In the genomic region with DNA sequence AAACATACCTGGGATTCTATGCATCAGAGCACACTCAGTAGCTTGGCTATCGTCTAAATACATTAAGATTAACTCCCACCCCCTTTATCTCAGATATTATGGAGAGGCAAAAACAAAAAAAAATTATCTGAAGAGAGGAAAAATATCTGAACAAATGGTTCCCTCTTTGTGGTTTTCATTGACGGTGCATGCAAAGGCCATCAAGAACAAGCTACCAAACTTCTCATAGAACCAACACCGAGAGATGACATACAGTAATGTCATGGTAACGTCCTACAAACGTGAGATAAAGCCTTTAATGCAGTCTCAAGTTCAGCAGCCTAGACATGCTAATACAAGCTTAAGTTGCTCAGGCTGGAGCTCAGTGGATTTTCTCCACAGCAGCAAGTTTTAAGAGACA, we compare ENCODE assay signal across 28 mouse cellular contexts.
DNase-seq lines count a peak whose midpoint lies in the region; ATAC-seq and TF ChIP-seq lines count a peak whose summit lies in the region.
"Had no signal": no experiment of that assay in that cellular context is flagged by ENCODE, and none has a peak within 500 bp of the region (broad histone marks: within the 10 kb centered on the region; RNA-seq: fewer than 3 reads in every experiment).

No protein-coding gene starts in this region.

- TF ChIP-seq RAD21 in MEL (IDR thresholded peaks at IDR 0.05; ENCODE audit: low read depth, low read length) = no peak

- peak overlapping the region; percentile 70 for H3K27ac ChIP-seq in MEL (ENCODE audit: control insufficient read depth, low read depth, low read length)
- H3K27ac ChIP-seq: embryonic facial prominence, embryonic 13.5 days; embryonic facial prominence, embryonic 15.5 days; forebrain, embryonic 10.5 days; forebrain, embryonic 12.5 days had no signal

- H3K27me3 ChIP-seq in MEL (ENCODE audit: control insufficient read depth in 1 of 2, insufficient read depth in 2 of 2, low read length in 2 of 2) = no peaks in the 10 kb centered on the region
- H3K27me3 ChIP-seq: CH12.LX; embryonic facial prominence, embryonic 13.5 days; embryonic facial prominence, embryonic 15.5 days; Patski had no signal

- peak overlapping the region; percentile 45 to 74 for H3K4me3 ChIP-seq in MEL (ENCODE audit: control insufficient read depth in 1 of 2, insufficient read depth in 1 of 2, low read depth in 2 of 2, low read length in 2 of 2)
- H3K4me3 ChIP-seq: embryonic facial prominence, embryonic 13.5 days; embryonic facial prominence, embryonic 15.5 days; erythroblast, embryonic 14.5 days; forebrain, embryonic 10.5 days; forebrain, embryonic 12.5 days had no signal

- H3K9me3 ChIP-seq in MEL (replicated peaks; ENCODE audit: insufficient read depth, low read length) = no peaks in the 10 kb centered on the region
- H3K9me3 ChIP-seq: embryonic facial prominence, embryonic 13.5 days; embryonic facial prominence, embryonic 15.5 days; forebrain, embryonic 12.5 days; G1E had no signal

- ATAC-seq in common myeloid progenitor, adult 5-6 weeks (replicated peaks; ENCODE audit: low read depth, poor library complexity, severe bottlenecking) = peak; percentile 35
- ATAC-seq in megakaryocyte-erythroid progenitor cell, adult 5-6 weeks (replicated peaks; ENCODE audit: low FRiP score, low TSS enrichment, poor library complexity, severe bottlenecking) = peak; percentile 42; the same call in 1 of the 2 replicates
- ATAC-seq: activated CD4-positive, CD25-positive, alpha-beta regulatory T cell, adult 4 months; CD4-positive, CD25-positive, alpha-beta regulatory T cell, adult 4 months; forebrain, embryonic 14.5 days; forebrain, embryonic 16.5 days; Patski had no signal

- no peaks in the 10 kb centered on the region for H3K79me2 ChIP-seq in MEL (ENCODE audit: control insufficient read depth, insufficient read depth, low read length, poor library complexity)

- peak; percentile 82 to 83; a peak in 3 of 4 replicates for TF ChIP-seq EP300 in MEL (IDR thresholded peaks at IDR 0.05; ENCODE audit: low read depth in 1 of 2, low read length in 2 of 2)

- TF ChIP-seq POLR2A in MEL (IDR thresholded peaks at IDR 0.05; ENCODE audit: control insufficient read depth in 1 of 2, insufficient read depth in 1 of 2, low read depth in 1 of 2, low read length in 2 of 2, poor library complexity in 1 of 2) = no peak

- no peak for TF ChIP-seq CTCF in MEL (IDR thresholded peaks at IDR 0.05 in 2 of 3, conservative IDR thresholded peaks at IDR 0.05 in 1 of 3; ENCODE audit: control insufficient read depth in 1 of 3, insufficient read depth in 1 of 3, low read depth in 2 of 3, low read length in 3 of 3, poor library complexity in 1 of 3, severe bottlenecking in 1 of 3)

- DNase-seq in 416B (ENCODE audit: low read depth) = peak; percentile 44
- peak; percentile 88 for DNase-seq in MEL (ENCODE audit: low read depth, low spot score)
- no peak for DNase-seq in right cerebral cortex, postnatal 25 days
- no peak for DNase-seq in cerebellum, adult 18-20 months
- no peak for DNase-seq in frontal cortex, postnatal 10 days (ENCODE audit: low spot score in 2 of 2)
- DNase-seq: adrenal gland, adult 8-10 months; adrenal gland, postnatal 14 days; adrenal gland, postnatal 36 days; B cell, adult 2 months; cerebellum, adult 11-12 months; cerebellum, adult 8-10 months; cerebellum, adult 9-11 months; cerebellum, postnatal 14 days; cerebellum, postnatal 36 days had no signal

- peaks cover 26 to 45% of the 10 kb centered on the region in 2 experiments for H3K4me1 ChIP-seq in MEL (ENCODE audit: control insufficient read depth in 1 of 2, insufficient read depth in 2 of 2, low read length in 2 of 2)
- H3K4me1 ChIP-seq: embryonic facial prominence, embryonic 13.5 days; embryonic facial prominence, embryonic 15.5 days had no signal

- peaks cover 0 to 46% of the 10 kb centered on the region in 2 experiments; a peak in 2 of 4 replicates for H3K36me3 ChIP-seq in MEL (ENCODE audit: control insufficient read depth in 1 of 2, insufficient read depth in 2 of 2, low read length in 2 of 2)
- H3K36me3 ChIP-seq: embryonic facial prominence, embryonic 13.5 days; embryonic facial prominence, embryonic 15.5 days; forebrain, embryonic 12.5 days; G1E had no signal

- H3K9ac ChIP-seq in MEL (ENCODE audit: control insufficient read depth, low read depth, low read length, poor library complexity, severe bottlenecking) = no peak overlapping the region
- H3K9ac ChIP-seq: embryonic facial prominence, embryonic 13.5 days; embryonic facial prominence, embryonic 15.5 days; forebrain, embryonic 12.5 days had no signal

TF ChIP-seq in MEL, 35 proteins besides CTCF, POLR2A, EP300 and RAD21:
- TF ChIP-seq MAZ (IDR thresholded peaks at IDR 0.05; ENCODE audit: low read depth, low read length) (no peak), ETS1 (IDR thresholded peaks at IDR 0.05; ENCODE audit: low read depth, low read length) (peak; percentile 95), SMC3 (IDR thresholded peaks at IDR 0.05; ENCODE audit: low read depth, low read length) (no peak), ZNF384 (IDR thresholded peaks at IDR 0.05; ENCODE audit: low read depth, low read length) (peak; percentile 95), TCF12 (IDR thresholded peaks at IDR 0.05; ENCODE audit: low read depth, low read length) (peak; percentile 68), GABPA (IDR thresholded peaks at IDR 0.05; ENCODE audit: low read depth, low read length) (no peak), GATA1 (IDR thresholded peaks at IDR 0.05; ENCODE audit: low read depth, low read length) (peak; percentile 86), MAFK (IDR thresholded peaks at IDR 0.05; ENCODE audit: borderline replicate concordance, low read depth, low read length) (no peak; the same call in 1 of the 2 replicates), MYC (IDR thresholded peaks at IDR 0.05; ENCODE audit: low read depth, low read length) (0 out of 2 replicates have a peak, but pooled peaks have one; percentile 56), MYB (IDR thresholded peaks at IDR 0.05; ENCODE audit: low read depth, low read length) (no peak), BHLHE40 (IDR thresholded peaks at IDR 0.05; ENCODE audit: borderline replicate concordance, low read depth, low read length) (peak; percentile 88), ELF1 (IDR thresholded peaks at IDR 0.05; ENCODE audit: low read depth, low read length) (0 out of 2 replicates have a peak, but pooled peaks have one; percentile 7), TBP (IDR thresholded peaks at IDR 0.05; ENCODE audit: low read depth, low read length) (peak; percentile 34; the same call in 1 of the 2 replicates), POLR2AphosphoS5 (IDR thresholded peaks at IDR 0.05; ENCODE audit: borderline replicate concordance, low read depth, low read length) (no peak), ZKSCAN1 (IDR thresholded peaks at IDR 0.05; ENCODE audit: low read depth, low read length) (no peak), RCOR1 (IDR thresholded peaks at IDR 0.05; ENCODE audit: low read depth, low read length) (peak; percentile 81), POLR2AphosphoS2 (IDR thresholded peaks at IDR 0.05; ENCODE audit: low read length) (no peak), MEF2A (IDR thresholded peaks at IDR 0.05; ENCODE audit: extremely low read depth, insufficient replicate concordance, low read depth, low read length, poor library complexity, severe bottlenecking) (no peak), ZMIZ1 (IDR thresholded peaks at IDR 0.05; ENCODE audit: low read depth, low read length) (no peak), USF1 (IDR thresholded peaks at IDR 0.05; ENCODE audit: low read depth, low read length) (no peak), JUND (IDR thresholded peaks at IDR 0.05; ENCODE audit: low read depth, low read length) (no peak), SIN3A (IDR thresholded peaks at IDR 0.05; ENCODE audit: low read length) (peak; percentile 89), MXI1 (IDR thresholded peaks at IDR 0.05; ENCODE audit: low read depth, low read length) (peak; percentile 81), ZC3H11A (IDR thresholded peaks at IDR 0.05; ENCODE audit: low read depth, low read length) (0 out of 2 replicates have a peak, but pooled peaks have one; percentile 15), HCFC1 (IDR thresholded peaks at IDR 0.05; ENCODE audit: low read depth, low read length) (peak; percentile 45; the same call in 1 of the 2 replicates), CHD2 (IDR thresholded peaks at IDR 0.05; ENCODE audit: low read length) (no peak), KAT2A (conservative IDR thresholded peaks at IDR 0.05; ENCODE audit: low read depth, low read length) (no peak), MAX (IDR thresholded peaks at IDR 0.05; ENCODE audit: low read length) (peak; percentile 21; the same call in 1 of the 2 replicates), TAL1 (IDR thresholded peaks at IDR 0.05; ENCODE audit: low read length) (no peak), NRF1 (IDR thresholded peaks at IDR 0.05; ENCODE audit: insufficient read depth, low read depth, low read length, poor library complexity, severe bottlenecking) (no peak), USF2 (IDR thresholded peaks at IDR 0.05; ENCODE audit: borderline replicate concordance in 1 of 2, insufficient read depth in 1 of 2, low read depth in 1 of 2, low read length in 2 of 2) (no peak), UBTF (IDR thresholded peaks at IDR 0.05; ENCODE audit: borderline replicate concordance, insufficient read depth, low read depth, low read length) (no peak), E2F4 (IDR thresholded peaks at IDR 0.05; ENCODE audit: borderline replicate concordance, low read depth, low read length) (no peak), NELFE (IDR thresholded peaks at IDR 0.05; ENCODE audit: low read depth, low read length) (no peak), CHD1 (IDR thresholded peaks at IDR 0.05; ENCODE audit: low read depth, low read length) (no peak)
TF ChIP-seq in MEL: peak in this region for 14.

Comparison
In these comparisons a context has a peak if more than half of its experiments do, and no peak if none do; other contexts are left out.
1. DNase-seq: peak in 416B (single experiment) and MEL (single experiment); none in right cerebral cortex, postnatal 25 days (single experiment), cerebellum, adult 18-20 months (0 of 2) and frontal cortex, postnatal 10 days (0 of 2).